Comparison of ENCODE assay signal across 9 mouse cellular contexts in the genomic region with DNA sequence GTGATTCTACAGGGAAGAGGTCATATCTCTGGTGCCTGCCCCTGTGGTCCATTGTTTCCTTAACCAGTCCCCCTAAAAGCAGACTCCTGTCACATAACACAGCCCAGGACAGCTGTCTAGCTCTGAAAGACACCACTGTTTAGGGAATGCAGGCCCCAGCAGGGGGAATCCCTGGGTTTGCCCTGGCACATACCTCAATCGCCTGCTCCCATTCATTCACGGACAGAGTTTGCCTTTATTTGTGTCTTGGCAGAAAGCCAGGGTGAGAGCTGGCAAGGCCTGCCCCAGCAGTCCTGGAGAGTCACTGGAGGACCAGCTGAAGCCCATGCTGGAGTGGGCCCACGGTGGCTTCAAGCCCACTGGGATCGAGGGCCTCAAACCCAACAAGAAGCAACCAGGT. TPM values are rescaled to one million over a fixed set of nuclear protein-coding genes. Genes with fewer than 3 reads are reported as not detected.
DNase-seq lines count a peak whose midpoint lies in the region; ATAC-seq and TF ChIP-seq lines count a peak whose summit lies in the region.
"Had no signal": no experiment of that assay in that cellular context is flagged by ENCODE, and none has a peak within 500 bp of the region (broad histone marks: within the 10 kb centered on the region; RNA-seq: fewer than 3 reads in every experiment).

No protein-coding gene starts in this region.

- H3K27ac ChIP-seq in MEL (ENCODE audit: control insufficient read depth, low read depth, low read length), result peak overlapping the region; percentile 9; the same call in 1 of the 2 replicates
- peak overlapping the region; percentile 72 for H3K27ac ChIP-seq in forebrain, embryonic 16.5 days (ENCODE audit: low read length)
- H3K27ac ChIP-seq in hindbrain, embryonic 13.5 days, result peak overlapping the region; percentile 86
- H3K27ac ChIP-seq in stomach, embryonic 14.5 days (ENCODE audit: low read length), result no peak overlapping the region
- H3K27ac ChIP-seq: kidney, postnatal 0 days had no signal

- H3K4me3 ChIP-seq in MEL (ENCODE audit: control insufficient read depth in 1 of 2, insufficient read depth in 1 of 2, low read depth in 2 of 2, low read length in 2 of 2), result no peak overlapping the region
- no peak overlapping the region for H3K4me3 ChIP-seq in forebrain, embryonic 16.5 days (replicated peaks; ENCODE audit: low read length)
- H3K4me3 ChIP-seq in hindbrain, embryonic 13.5 days, result no peak overlapping the region
- H3K4me3 ChIP-seq in stomach, embryonic 14.5 days (ENCODE audit: low read depth, low read length), result no peak overlapping the region

- no peak for TF ChIP-seq EP300 in MEL (IDR thresholded peaks at IDR 0.05; ENCODE audit: low read depth in 1 of 2, low read length in 2 of 2)

- TF ChIP-seq RAD21 in MEL (IDR thresholded peaks at IDR 0.05; ENCODE audit: low read depth, low read length), result no peak

- H3K36me3 ChIP-seq in MEL (ENCODE audit: control insufficient read depth in 1 of 2, insufficient read depth in 2 of 2, low read length in 2 of 2), result peaks cover 0 to 15% of the 10 kb centered on the region in 2 experiments; a peak in 2 of 4 replicates
- no peaks in the 10 kb centered on the region for H3K36me3 ChIP-seq in forebrain, embryonic 16.5 days (ENCODE audit: control insufficient read depth, insufficient read depth)
- H3K36me3 ChIP-seq in hindbrain, embryonic 13.5 days, result no peaks in the 10 kb centered on the region
- no peaks in the 10 kb centered on the region for H3K36me3 ChIP-seq in stomach, embryonic 14.5 days (ENCODE audit: control insufficient read depth, insufficient read depth, low read length)

- H3K4me2 ChIP-seq in forebrain, embryonic 16.5 days (ENCODE audit: low read length), result no peak overlapping the region
- no peak overlapping the region for H3K4me2 ChIP-seq in hindbrain, embryonic 13.5 days
- no peak overlapping the region for H3K4me2 ChIP-seq in stomach, embryonic 14.5 days (replicated peaks; ENCODE audit: low read depth, low read length)

- TF ChIP-seq CTCF in MEL (IDR thresholded peaks at IDR 0.05 in 2 of 3, conservative IDR thresholded peaks at IDR 0.05 in 1 of 3; ENCODE audit: control insufficient read depth in 1 of 3, insufficient read depth in 1 of 3, low read depth in 2 of 3, low read length in 3 of 3, poor library complexity in 1 of 3, severe bottlenecking in 1 of 3), result no peak
- no peak for TF ChIP-seq CTCF in brain, embryonic 14.5 days (IDR thresholded peaks at IDR 0.05; ENCODE audit: borderline replicate concordance, extremely low read depth, insufficient read depth, insufficient read length)

- peaks cover 17 to 28% of the 10 kb centered on the region in 2 experiments for H3K4me1 ChIP-seq in MEL (ENCODE audit: control insufficient read depth in 1 of 2, insufficient read depth in 2 of 2, low read length in 2 of 2)
- H3K4me1 ChIP-seq in forebrain, embryonic 16.5 days (replicated peaks; ENCODE audit: control insufficient read depth, insufficient read depth, low read length), result peaks cover 8% of the 10 kb centered on the region
- peaks cover 19% of the 10 kb centered on the region for H3K4me1 ChIP-seq in hindbrain, embryonic 13.5 days (replicated peaks)
- H3K4me1 ChIP-seq in stomach, embryonic 14.5 days (ENCODE audit: control insufficient read depth, insufficient read depth, low read length), result 0 out of 2 replicates have a peak, but pooled peaks cover 2% of the 10 kb centered on the region

- no peaks in the 10 kb centered on the region for H3K9me3 ChIP-seq in MEL (replicated peaks; ENCODE audit: insufficient read depth, low read length)
- H3K9me3 ChIP-seq in forebrain, embryonic 16.5 days (ENCODE audit: control insufficient read depth, low read length), result no peaks in the 10 kb centered on the region
- no peaks in the 10 kb centered on the region for H3K9me3 ChIP-seq in hindbrain, embryonic 13.5 days
- no peaks in the 10 kb centered on the region for H3K9me3 ChIP-seq in stomach, embryonic 14.5 days (ENCODE audit: control insufficient read depth, low read depth, low read length)

- no peak overlapping the region for H3K9ac ChIP-seq in MEL (ENCODE audit: control insufficient read depth, low read depth, low read length, poor library complexity, severe bottlenecking)
- H3K9ac ChIP-seq in forebrain, embryonic 16.5 days (replicated peaks; ENCODE audit: low read depth, low read length), result no peak overlapping the region
- H3K9ac ChIP-seq in hindbrain, embryonic 13.5 days, result no peak overlapping the region
- 0 out of 2 replicates have a peak overlapping the region, but pooled peaks have one; percentile 10 for H3K9ac ChIP-seq in stomach, embryonic 14.5 days (replicated peaks; ENCODE audit: low read depth, low read length)

- DNase-seq in MEL (ENCODE audit: low read depth, low spot score), result no peak
- DNase-seq in brain, embryonic 14.5 days (ENCODE audit: low read depth), result peak; percentile 91
- peak; percentile 22 to 69 for DNase-seq in left cerebral cortex, adult 8-10 months (ENCODE audit: low spot score in 2 of 2)
- no peak for DNase-seq in spleen, adult 18-20 months

- ATAC-seq in forebrain, embryonic 16.5 days, result peak; percentile 93
- peak; percentile 87 for ATAC-seq in hindbrain, embryonic 13.5 days (ENCODE audit: low FRiP score)
- ATAC-seq in megakaryocyte-erythroid progenitor cell, adult 5-6 weeks (replicated peaks; ENCODE audit: low FRiP score, low TSS enrichment, poor library complexity, severe bottlenecking), result peak; percentile 24
- peak; percentile 60; the same call in 1 of the 2 replicates for ATAC-seq in stomach, embryonic 14.5 days (ENCODE audit: insufficient number of reproducible peaks, insufficient read depth, low FRiP score, low read depth)

- TF ChIP-seq POLR2A in MEL (IDR thresholded peaks at IDR 0.05; ENCODE audit: control insufficient read depth in 1 of 2, insufficient read depth in 1 of 2, low read depth in 1 of 2, low read length in 2 of 2, poor library complexity in 1 of 2), result no peak
- no peak for TF ChIP-seq POLR2A in brain, embryonic 14.5 days (IDR thresholded peaks at IDR 0.05; ENCODE audit: borderline replicate concordance, extremely low read depth, insufficient read depth, insufficient read length, poor library complexity, severe bottlenecking)

- WGBS in forebrain, embryonic 16.5 days, result 6% methylated on average over 4 of the region's 4 CpGs
- WGBS in hindbrain, embryonic 13.5 days, result 10% methylated on average over 4 of the region's 4 CpGs
- WGBS in stomach, embryonic 14.5 days, result 47% methylated on average over 4 of the region's 4 CpGs

- no peaks in the 10 kb centered on the region for H3K79me2 ChIP-seq in MEL (ENCODE audit: control insufficient read depth, insufficient read depth, low read length, poor library complexity)

- no peaks in the 10 kb centered on the region for H3K27me3 ChIP-seq in MEL (ENCODE audit: control insufficient read depth in 1 of 2, insufficient read depth in 2 of 2, low read length in 2 of 2)
- H3K27me3 ChIP-seq in forebrain, embryonic 16.5 days (replicated peaks; ENCODE audit: control insufficient read depth, insufficient read depth, low read length), result no peaks in the 10 kb centered on the region
- H3K27me3 ChIP-seq in hindbrain, embryonic 13.5 days, result no peaks in the 10 kb centered on the region
- H3K27me3 ChIP-seq in stomach, embryonic 14.5 days (ENCODE audit: control insufficient read depth, insufficient read depth, low read length), result no peaks in the 10 kb centered on the region

TF ChIP-seq in MEL, 35 proteins besides CTCF, POLR2A, EP300 and RAD21 (continues in another document):
- TF ChIP-seq CHD2 (IDR thresholded peaks at IDR 0.05; ENCODE audit: low read length) (no peak), HCFC1 (IDR thresholded peaks at IDR 0.05; ENCODE audit: low read depth, low read length) (no peak), GATA1 (IDR thresholded peaks at IDR 0.05; ENCODE audit: low read depth, low read length) (no peak), KAT2A (conservative IDR thresholded peaks at IDR 0.05; ENCODE audit: low read depth, low read length) (no peak), SMC3 (IDR thresholded peaks at IDR 0.05; ENCODE audit: low read depth, low read length) (no peak), MYB (IDR thresholded peaks at IDR 0.05; ENCODE audit: low read depth, low read length) (no peak), MAZ (IDR thresholded peaks at IDR 0.05; ENCODE audit: low read depth, low read length) (no peak), NRF1 (IDR thresholded peaks at IDR 0.05; ENCODE audit: insufficient read depth, low read depth, low read length, poor library complexity, severe bottlenecking) (no peak), MYC (IDR thresholded peaks at IDR 0.05; ENCODE audit: low read depth, low read length) (no peak), ELF1 (IDR thresholded peaks at IDR 0.05; ENCODE audit: low read depth, low read length) (no peak), JUND (IDR thresholded peaks at IDR 0.05; ENCODE audit: low read depth, low read length) (no peak), TAL1 (IDR thresholded peaks at IDR 0.05; ENCODE audit: low read length) (no peak)

RNA-seq across cellular contexts. Expression of gene Dnmt3c, which starts 16.8 kb away (rescaled TPM):
- 0.26 and 0.65 TPM in 2 replicates for total RNA-seq in MEL (2012; rRNA removed)
- polyA plus RNA-seq in MEL (2012; ENCODE audit: insufficient read depth in 1 of 2, insufficient read length in 2 of 2, low read depth in 1 of 2, low replicate concordance in 2 of 2, missing spikeins in 1 of 2), result under 1 TPM in 1 of 2 experiments, not detected in 1; 0.45 TPM
- 0.03 and 0.06 TPM in 2 replicates for polyA plus RNA-seq in brain, embryonic 14.5 days (2012; rRNA removed)
- not detected in 2 replicates for polyA plus RNA-seq in forebrain, embryonic 16.5 days (2015; fragmentation: Nextera tagmentation; extraction: Ambion mirVana)
- polyA plus RNA-seq in hindbrain, embryonic 13.5 days (2015; fragmentation: Nextera tagmentation; extraction: Ambion mirVana), result 0.09 TPM in 1 of 2 replicates, not detected in the other
- not detected for total RNA-seq in left cerebral cortex, adult 8-10 months (2022)
- 1.4 and 1.5 TPM in 2 replicates for total RNA-seq in megakaryocyte-erythroid progenitor cell, adult 5-6 weeks (2014; fragmentation: Nextera tagmentation)
- total RNA-seq in megakaryocyte-erythroid progenitor cell, adult 5-6 weeks (2017), result 0.47 and 0.53 TPM in 2 replicates
- 0.16 TPM in 1 of 2 replicates, not detected in the other for polyA plus RNA-seq in stomach, embryonic 14.5 days (2014; fragmentation: Nextera tagmentation; extraction: Ambion mirVana)
- polyA plus RNA-seq: kidney, postnatal 0 days had no signal

RNA-seq across cellular contexts. Expression of gene Mapre1, which starts 27.8 kb away (rescaled TPM):
- 57.7 and 60.0 TPM in 2 replicates for total RNA-seq in MEL (2012; rRNA removed)
- polyA plus RNA-seq in MEL (2012; ENCODE audit: insufficient read depth in 1 of 2, insufficient read length in 2 of 2, low read depth in 1 of 2, low replicate concordance in 2 of 2, missing spikeins in 1 of 2), result 10 to 100 TPM in 1 of 2 experiments, not detected in 1; 94.8 TPM
- 62.8 and 73.8 TPM in 2 replicates for polyA plus RNA-seq in brain, embryonic 14.5 days (2012; rRNA removed)
- 414 and 456 TPM in 2 replicates for polyA plus RNA-seq in forebrain, embryonic 16.5 days (2015; fragmentation: Nextera tagmentation; extraction: Ambion mirVana)
- polyA plus RNA-seq in hindbrain, embryonic 13.5 days (2015; fragmentation: Nextera tagmentation; extraction: Ambion mirVana), result 430 and 438 TPM in 2 replicates
- 10 to 100 TPM; 67.5 to 87.9 (median 79.4) TPM for total RNA-seq in left cerebral cortex, adult 8-10 months (2022)
- total RNA-seq in megakaryocyte-erythroid progenitor cell, adult 5-6 weeks (2014; fragmentation: Nextera tagmentation), result 109 and 127 TPM in 2 replicates
- total RNA-seq in megakaryocyte-erythroid progenitor cell, adult 5-6 weeks (2017), result 243 and 279 TPM in 2 replicates
- polyA plus RNA-seq in stomach, embryonic 14.5 days (2014; fragmentation: Nextera tagmentation; extraction: Ambion mirVana), result 243 and 263 TPM in 2 replicates

Comparison
In these comparisons a context has a peak if more than half of its experiments do, and no peak if none do; other contexts are left out.
1. DNase-seq: peak in brain, embryonic 14.5 days (single experiment) and left cerebral cortex, adult 8-10 months (2 of 2); none in MEL (single experiment) and spleen, adult 18-20 months (0 of 2).
2. ATAC-seq: peak in every context shown above with its lines; median percentile 93 in forebrain, embryonic 16.5 days; 87 in hindbrain, embryonic 13.5 days; 60 in stomach, embryonic 14.5 days; 24 in megakaryocyte-erythroid progenitor cell, adult 5-6 weeks.